Mouse (Mus musculus): Measurements from ENCODE around the gene Thg1l.

The Thg1l gene

DNA sequence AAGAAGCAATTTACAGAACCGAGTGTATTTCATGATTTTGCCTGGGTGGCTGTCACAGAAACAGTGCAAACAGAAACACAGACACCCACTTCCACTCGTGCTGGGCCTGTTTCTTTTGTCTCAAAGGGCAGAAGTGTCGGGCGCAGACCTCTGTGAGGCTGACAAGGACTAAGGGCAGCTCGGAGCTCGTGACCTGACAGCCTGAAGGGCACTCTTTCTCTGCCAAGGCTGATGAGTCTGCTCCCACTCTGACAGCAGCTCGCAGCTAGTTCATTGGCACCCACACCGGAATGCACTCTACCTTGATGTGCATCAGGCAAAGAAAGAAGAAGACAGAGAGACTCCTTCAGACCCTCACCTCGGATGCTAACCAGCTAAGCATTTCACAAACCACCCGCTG lies 25.8 kb downstream of the Thg1l start:
- in situ Hi-C loops (cut with MboI, MseI), result no loop called here

DNA sequence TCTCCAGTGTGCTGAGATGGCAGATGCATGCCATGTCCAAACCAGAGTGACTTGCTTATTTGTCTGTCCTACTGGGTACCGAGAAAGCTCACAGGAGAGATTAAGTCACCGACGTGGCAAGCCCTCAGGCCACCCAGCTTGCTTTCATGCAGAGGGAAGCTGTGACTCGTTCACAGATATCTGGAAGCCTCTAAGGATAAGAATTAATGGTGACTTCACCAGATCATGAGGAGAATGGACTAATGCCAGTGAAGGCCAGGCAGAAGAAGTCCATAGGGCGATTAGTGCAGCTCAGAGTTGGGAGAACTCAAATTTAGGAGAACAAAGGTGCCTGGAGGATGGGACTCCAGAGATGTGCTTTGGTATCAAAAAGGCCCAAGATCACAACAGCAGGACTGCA lies 27.8 kb downstream of the Thg1l start:
- in situ Hi-C loops (cut with MboI, MseI), result no loop called here

DNA sequence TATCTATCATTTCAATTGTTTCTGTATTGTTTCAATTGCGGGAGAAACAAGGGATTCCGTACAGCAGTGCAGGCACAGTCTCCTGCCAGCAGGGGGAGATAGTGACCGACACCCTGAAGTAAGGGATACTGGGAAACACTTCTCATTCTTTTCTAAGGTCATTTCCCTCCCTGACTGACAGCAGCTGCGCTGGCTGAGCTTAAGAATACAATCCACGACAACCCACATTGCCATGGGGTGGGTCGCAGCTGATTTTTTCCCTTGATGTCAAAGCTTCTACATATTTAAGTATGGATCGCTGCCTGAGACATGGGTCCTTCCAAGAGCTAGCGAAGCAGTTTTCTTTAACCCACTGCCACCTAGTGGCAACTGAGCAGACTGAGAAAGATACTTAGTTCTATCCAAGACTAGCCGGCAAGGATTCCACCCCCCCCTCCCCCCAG lies 28.6 kb downstream of the Thg1l start:
- in situ Hi-C loops (cut with MboI, MseI), result no loop called here

DNA sequence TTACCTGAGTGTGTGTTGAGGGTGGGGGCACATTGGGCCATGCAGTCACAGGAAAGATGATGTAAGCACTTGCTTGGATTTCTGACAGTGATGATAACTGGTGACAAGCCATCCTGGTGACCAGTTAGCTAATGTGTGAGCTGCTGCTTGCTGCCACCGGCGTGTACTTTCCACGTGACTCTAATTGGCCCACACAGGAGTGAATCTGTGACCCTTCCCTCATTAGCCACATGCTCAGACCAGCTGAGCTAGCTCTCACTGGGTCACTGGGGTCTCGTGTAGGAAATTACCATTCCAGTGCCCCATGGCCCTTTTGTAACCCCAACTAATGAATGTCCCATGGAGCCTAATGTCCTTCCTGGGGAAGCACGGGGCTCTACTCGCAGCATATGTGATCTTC lies 29.9 kb downstream of the Thg1l start:
- in situ Hi-C loops (cut with MboI, MseI), result no loop called here

DNA sequence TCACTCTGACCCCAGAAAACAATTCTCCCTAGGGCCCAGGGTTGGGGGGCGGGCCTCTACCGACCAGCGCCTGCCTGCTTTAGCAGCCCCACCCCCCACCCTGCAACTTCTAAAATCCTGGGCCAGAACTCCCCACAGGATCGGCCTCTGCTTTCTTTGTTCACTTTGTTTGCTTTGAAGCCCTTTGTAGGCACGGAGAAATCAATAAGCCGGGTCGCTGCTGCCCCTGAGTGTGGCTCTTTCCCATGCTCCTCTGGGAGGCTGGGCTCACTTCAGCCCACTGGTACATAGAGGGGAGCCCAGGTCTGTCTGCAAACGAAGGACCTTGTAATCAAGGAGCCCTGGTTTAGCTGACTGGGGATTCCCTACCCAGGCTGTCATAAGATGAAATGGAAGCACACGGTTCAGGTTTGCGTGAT lies 33.8 kb downstream of the Thg1l start:
- in situ Hi-C loops (cut with MboI, MseI), result no loop called here

DNA sequence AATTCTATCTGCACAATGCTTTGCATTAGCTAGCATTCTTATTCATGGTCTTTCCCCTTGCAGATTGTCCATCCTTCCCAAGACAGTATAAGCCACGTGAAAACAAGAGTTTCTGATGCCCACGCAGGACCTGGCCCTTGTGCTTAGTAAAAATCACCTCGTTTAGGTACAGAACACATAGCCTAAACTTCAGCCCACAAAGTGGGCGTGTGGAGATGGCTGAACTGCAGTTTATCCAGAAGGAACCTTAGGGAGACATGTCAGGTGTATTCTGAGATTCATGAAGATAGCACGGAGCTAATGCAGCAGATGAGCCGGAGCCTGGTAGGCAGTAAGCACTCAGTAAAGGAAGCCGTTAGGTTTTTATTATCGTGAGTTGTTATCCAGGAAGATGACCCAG lies 34.3 kb downstream of the Thg1l start:
- in situ Hi-C loops (cut with MboI, MseI), result no loop called here

DNA sequence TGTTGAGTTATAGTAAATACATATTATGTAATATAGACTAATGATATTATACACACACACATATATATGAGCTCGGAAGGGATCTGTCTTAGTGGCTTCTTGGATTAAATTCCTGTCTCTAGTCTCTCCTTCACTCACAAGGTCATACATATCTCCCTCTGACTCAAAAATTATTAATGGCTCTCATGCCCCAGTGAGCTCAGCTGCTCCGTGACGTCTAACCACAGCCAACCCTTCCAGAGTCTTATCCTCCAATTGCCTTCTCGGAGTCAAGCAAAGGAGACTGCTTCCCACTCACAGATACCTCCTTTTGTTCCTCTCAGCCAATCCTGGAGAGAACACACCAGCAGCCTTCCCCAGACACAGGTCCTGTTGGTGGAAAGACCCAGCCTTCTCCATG lies 36.5 kb downstream of the Thg1l start:
- in situ Hi-C loops (cut with MboI, MseI), result no loop called here

DNA sequence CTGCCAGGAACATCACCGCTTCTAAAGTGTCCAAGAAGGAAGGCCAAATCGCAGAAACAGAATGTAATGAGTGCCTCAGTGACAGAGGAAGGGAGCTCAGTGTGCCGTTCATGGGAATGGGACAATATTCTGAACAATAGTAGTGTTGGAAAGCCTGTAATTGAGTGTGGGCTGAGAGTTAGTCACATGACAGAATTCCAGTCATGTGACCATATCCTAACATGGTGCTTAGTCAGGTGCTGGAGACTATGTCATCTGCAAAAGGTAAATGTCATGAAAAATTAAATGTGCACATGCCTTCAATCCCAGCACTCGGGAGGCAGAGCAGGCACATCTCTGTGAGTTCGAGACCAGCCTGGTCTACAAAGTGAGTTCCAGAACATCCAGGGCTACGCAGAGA lies 37.3 kb downstream of the Thg1l start:
- in situ Hi-C loops (cut with MboI, MseI), result no loop called here

DNA sequence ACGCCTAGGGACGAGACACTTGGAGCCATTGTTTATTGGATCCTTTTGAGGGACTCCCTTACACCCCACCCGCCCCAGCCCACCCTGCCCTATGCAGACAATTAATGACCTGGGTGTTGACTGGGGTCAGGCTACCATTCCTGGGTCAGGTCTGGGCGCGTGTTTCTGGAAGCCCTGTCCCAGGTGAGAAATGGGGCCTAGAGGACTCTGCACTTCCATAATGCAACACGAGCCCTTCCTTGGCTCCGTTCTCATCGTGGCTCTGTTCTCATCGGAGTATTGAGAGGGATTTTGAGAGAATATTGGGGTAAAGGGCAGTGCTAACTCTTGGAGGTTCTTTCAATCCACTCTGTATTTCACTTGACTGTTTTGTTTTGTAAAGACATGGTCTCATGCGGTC lies 39.1 kb downstream of the Thg1l start:
- in situ Hi-C loops (cut with MboI, MseI), result no loop called here

DNA sequence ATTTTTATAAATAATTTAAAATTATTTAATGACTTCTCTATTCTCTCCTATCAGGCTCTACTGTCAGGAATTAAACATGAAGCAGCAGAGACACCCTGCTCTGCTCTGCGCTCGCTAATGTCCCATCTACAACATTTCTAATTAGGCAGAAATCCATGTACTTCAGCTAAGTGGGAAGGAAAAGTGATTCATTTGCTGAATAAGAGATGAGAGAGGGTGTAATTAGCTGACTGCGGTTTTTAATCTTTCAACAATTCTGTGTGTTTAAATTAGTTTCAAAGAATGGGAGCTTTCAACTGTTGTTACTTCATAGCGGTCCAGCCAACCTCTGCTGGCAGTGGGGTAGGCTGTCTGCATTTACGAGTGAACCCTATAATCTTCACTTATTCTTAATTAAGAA lies 44.6 kb downstream of the Thg1l start:
- in situ Hi-C loops (cut with MboI, MseI), result no loop called here

DNA sequence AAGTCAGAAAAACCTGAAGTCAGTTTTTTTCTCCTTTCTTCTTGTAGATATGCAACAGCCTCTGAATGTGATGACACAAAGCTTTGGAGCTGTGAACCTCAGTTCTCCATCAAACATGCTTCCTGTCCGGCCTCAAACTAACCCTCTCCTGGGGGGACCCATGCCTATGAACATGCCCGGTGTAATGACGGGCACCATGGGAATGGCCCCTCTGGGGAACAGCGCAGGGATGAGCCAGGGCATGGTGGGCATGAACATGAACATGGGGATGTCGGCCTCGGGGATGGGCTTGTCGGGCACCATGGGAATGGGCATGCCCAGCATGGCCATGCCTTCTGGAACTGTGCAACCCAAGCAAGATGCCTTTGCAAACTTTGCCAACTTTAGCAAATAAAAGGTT lies 46.4 kb downstream of the Thg1l start:
- in situ Hi-C loops (cut with MboI, MseI), result no loop called here

DNA sequence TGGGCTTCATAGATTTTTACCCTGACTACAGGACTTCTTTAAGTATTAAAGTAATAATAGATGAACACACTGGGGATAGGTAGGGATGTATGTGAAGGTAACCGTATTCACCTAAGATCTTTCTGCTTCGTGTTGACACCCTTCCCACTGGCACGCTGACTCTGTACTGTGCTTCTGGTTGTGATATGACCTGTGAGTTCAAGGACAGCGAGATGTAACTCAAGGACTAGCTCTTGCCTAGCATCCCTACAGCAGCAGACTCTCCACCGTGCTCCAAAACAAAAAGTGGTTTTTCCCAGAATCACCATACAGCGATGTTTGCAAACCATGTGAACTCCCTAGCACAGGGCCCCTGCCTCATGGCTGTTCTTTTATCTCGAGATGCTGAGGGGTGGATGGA lies 47.2 kb downstream of the Thg1l start:
- in situ Hi-C loops (cut with MboI, MseI), result no loop called here

DNA sequence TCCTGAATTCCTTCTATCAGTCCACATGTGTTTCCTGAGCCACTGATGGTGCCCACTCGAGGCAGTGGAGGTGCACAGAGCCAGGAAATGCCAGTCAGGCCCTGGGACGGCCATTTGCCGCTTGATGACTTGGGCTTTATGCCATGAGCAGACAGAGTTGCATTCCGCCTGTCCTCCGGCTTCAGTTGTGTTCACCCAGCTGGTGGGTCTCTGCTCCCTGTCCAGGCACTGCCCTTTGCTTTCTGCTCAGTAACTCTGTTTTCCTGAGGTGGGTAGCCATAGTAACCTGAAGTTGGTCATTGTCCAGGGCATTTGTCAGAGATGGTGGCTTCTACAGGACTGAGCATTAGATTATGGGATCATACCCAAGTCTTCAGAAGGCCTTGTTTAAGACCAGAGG lies 48.0 kb downstream of the Thg1l start:
- in situ Hi-C loops (cut with MboI, MseI), result no loop called here

DNA sequence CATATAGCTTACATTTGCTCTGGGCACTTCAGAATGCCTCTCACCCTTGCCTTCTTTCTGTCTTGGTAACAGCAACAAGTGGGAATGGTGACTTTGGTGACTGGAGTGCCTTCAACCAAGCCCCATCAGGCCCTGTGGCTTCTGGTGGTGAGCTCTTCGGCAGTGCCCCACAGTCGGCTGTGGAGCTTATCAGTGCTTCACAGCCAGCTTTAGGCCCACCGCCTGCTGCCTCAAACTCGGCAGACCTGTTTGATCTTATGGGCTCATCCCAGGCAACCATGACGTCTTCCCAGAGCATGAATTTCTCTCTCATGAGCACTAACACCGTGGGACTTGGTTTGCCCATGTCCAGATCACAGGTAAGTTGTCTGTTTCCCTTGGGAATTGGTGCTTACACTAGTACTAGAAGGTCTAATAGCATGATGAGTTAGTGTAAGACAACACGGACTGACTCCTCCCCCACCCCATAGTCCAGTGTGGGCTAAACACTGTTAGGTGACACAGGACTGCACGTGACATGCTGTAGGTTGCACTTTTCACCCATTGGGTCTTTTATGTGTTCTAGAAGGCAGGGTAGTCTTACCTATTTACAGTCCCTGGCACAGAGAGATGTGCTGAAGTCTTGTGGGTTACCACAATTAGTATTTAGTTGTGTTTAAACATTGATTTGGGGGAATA lies 49.0 kb downstream of the Thg1l start:
- in situ Hi-C loops (cut with MboI, MseI), result no loop called here

DNA sequence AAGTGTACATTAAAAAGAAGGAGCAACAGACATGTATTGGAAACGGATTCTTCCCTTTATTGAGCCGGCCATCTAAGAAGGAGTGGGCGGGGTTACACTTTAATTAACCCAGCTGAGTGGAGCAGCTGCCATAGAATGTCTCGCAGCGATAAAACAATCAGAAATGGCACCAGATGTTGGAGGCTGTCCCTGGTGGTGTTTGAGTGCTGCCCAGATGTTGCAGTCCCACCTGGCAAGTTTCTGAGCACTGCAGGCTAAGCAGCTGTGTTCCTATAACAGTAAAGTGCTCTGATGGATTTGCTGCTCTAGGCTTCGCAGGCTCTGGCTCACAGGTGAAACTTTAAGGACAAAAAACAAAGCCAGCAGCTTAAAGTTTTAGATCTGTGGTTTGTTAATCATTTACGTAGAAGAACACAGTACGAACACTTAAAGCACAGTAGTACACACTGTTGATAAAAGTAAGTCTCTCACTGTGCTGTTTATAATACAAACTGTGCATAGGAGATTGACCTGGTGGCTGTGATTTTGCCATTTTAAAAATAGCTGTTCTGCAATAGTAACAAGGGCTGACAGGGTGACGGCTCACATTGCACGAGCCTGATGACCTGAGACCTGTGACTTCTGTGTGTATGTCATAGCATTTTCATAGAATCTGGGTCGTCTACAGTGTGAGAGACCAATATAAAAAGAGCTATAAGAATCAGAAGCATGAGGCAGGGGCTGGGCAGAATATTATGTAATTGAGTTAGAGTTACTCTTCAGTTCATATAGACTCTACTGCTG lies 54.9 kb downstream of the Thg1l start:
- in situ Hi-C loops (cut with MboI, MseI), result no loop called here

DNA sequence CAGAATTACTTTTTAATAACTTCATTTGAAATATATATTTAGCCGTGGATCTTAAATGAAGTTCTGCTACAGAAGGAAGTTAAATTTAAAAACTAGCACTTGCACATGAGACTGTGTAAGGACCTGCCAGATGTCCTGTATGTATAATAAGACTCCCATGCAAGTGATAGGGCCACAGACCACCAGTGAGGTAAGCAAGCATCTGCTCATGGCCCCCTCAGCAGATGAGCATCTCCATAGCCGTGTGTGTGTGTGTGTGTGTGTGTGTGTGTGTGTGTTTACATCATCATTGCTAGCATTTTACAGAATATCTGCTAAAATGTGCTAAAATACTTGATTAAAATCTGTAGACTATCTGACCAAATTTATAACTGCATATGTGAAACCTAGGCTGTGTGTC lies 57.9 kb downstream of the Thg1l start:
- in situ Hi-C loops (cut with MboI, MseI), result loop anchor here (25.0 kb wide), 1 partner anchor 885 kb away; no protein-coding TSS in a partner anchor
